Mouse (Mus musculus) brain, adult 2 months (tissue): ENCODE measurements around the gene B3gnt9.
"Not testable (repeated sequence)": the region's sequence is repeated elsewhere in the genome, so short reads cannot be mapped to it uniquely, and the experiment has no call there.

Experiments used
- DNase-seq: peaks from one replicate; pipeline ENCODE4 v3.0.0; 2011; ENCODE audit warnings: low read depth, low spot score

The B3gnt9 gene

GRCm38 (mm10) chr8:105254966-105255350 lies at the start of gene B3gnt9:
B3gnt9 (minus strand) TSS chr8:105255153.
- DNase-seq, result peak; percentile 80

DNA sequence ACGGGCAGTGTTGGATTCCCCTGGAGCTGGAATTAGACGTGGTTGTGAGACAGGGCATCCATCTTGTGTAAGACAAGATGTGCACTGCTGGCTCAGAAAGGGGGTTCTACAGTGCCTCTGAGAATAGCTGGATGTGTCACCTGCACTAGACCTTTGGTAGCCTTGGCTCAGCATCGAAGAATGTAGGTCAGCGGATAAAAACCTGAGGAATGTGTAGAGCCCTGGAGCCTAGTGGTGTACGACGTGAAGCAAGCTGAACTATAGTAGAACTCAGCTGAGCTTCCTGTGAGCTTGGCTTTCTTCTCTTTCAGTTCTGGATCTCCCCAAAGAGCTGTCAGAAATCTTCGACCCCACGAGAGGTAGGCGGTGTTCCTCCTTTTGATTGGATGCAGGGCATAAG lies 48.9 kb upstream of the B3gnt9 start:
- peak; percentile 22 for DNase-seq

DNA sequence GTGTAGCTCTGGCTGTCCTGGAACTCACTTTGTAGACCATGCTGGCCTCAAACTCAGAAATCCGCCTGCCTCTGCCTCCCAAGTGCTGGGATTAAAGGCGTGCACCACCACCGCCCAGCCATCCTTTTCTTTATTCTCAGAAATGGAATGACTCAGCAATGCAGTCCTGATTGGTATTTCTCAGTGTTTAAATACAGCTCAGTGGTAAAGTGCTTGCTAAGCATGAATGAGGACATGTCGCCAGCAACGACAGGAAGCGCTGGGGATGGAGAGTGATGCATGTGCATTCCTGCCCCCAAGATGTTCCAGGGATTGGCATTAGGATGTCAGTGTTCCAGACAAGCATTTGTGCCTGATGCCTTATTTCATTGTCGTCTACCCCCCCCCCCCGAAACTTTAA lies 48.4 kb upstream of the B3gnt9 start:
- peak; percentile 61 for DNase-seq

GRCm38 (mm10) chr8:105299962-105300361 lies 45.0 kb upstream of the B3gnt9 start:
- DNase-seq, result no peak

DNA sequence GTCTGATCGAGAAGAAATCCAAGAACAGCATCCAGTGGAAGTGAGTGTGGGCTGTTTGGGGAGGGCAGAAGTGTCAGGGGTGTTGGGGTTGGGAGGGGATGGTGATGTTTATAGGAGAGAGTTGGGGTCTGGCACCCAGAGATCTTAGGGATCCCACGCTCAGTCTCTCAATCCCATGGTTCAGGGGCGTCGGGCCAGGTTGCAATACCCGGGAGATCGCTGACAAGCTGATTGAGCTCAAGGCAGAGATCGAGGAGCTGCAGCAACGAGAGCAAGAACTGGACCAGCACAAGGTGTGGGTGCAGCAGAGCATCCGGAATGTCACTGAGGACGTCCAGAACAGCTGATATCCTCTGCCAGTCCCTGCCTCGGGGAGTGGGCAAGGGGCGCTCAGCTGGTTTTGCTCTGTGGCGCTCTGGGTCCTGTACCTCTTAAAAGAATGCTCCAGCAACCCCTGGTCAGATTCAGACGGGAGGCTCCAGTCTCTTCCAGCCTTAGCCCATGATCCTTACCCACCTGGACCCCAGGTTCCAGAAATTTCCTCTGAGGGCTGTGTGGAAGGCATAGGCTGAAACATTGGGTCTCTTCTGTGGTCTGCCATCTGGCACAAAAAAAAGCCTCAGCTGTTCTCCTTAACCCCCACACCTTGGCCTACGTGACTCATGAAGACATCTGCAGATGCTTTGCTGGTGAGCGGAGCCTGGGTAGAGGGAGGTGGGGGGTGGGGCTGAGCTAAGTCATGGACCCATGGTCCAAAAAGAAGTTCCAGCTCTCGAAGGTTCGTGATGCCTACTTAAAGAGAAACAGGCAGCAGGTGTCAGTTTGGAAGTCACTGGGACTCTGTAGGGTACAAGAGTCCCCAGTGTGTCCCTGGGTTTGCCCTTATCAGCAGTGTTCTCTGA lies 43.6 kb upstream of the B3gnt9 start:
- no peak for DNase-seq

DNA sequence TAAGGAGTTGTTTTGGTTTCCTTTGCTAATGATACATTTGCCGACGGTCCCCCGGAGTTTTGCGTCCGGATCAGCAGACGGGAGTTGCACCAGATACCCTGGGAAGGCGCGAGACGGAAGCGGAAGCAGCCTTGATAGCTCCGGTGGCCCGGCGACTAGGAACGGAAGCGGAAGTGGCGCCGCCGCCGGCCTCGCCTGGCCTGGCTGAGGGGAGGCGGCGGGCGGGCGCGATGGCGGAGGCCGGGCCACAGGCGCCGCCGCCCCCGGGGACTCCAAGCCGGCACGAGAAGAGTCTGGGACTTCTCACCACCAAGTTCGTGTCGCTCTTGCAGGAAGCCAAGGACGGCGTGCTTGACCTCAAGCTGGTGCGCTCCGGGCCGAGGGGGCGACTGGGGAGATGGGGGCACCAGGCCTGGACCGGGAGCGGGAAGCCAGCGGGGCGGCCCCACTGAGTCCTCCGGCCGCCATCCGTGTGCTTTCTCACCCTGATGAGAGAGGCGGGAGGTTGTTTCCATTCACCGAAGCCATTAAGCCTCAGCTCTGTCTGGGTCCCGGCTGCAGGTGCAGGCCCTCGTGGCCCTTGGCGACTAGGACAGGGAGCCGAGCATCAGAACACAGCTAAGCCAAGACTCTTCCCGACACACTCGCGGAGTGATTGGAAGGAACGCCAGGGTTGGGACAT lies 42.7 kb upstream of the B3gnt9 start, which contains the start of gene E2f4:
E2f4 (plus strand) TSS at position 153 of the 682 bp plus-strand sequence.
- DNase-seq, result peak; percentile 98

- DNase-seq, result no peak
These were observed 41.1 kb upstream of the B3gnt9 start, which contains the start of gene Exoc3l for GRCm38 (mm10) chr8:105295895-105296573. Exoc3l (minus strand) TSS chr8:105296101.

DNA sequence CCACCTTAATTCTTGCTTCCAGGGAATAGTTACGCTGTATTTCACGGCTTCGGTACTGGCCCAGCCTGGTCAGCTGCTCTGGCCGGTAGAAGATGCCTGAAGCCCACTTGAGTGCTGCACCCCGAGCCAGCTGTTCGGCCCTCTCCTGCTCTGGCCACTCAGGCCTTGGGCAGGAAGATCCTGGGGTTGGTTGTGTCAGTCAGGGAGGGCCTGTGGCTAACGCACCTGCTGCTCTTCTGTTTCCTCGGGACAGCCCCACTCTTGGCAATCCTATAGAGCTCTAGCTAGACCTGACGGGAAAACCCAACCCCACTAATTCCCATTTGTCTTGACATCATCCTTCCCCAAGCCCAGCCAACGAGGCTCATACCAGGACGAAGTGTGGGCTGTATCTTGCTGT lies 40.3 kb upstream of the B3gnt9 start:
- no peak for DNase-seq

GRCm38 (mm10) chr8:105294776-105295175 lies 39.8 kb upstream of the B3gnt9 start:
- no peak for DNase-seq

DNA sequence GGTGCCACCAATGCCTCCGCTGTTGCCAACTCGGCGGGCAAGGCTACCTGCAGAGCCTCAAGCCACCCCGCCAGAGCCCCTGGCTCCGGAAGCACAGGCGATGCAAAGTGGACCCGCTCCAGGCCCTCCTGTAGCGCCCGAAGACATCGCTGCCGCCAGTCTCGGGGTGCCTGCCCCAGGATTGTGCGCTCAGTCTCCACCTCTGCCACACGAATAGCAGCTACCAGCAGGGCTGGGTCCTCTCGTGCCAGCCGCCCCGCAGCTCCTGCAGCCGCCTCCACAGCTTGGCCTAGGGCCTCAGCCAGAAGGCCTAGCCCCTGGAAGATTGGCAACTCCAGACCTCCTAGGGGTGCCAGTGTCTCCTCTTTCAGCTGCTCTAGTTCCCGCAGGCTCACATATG lies 38.5 kb upstream of the B3gnt9 start:
- DNase-seq, result peak; percentile 79

GRCm38 (mm10) chr8:105292471-105292870 lies 37.5 kb upstream of the B3gnt9 start:
- DNase-seq, result no peak

DNA sequence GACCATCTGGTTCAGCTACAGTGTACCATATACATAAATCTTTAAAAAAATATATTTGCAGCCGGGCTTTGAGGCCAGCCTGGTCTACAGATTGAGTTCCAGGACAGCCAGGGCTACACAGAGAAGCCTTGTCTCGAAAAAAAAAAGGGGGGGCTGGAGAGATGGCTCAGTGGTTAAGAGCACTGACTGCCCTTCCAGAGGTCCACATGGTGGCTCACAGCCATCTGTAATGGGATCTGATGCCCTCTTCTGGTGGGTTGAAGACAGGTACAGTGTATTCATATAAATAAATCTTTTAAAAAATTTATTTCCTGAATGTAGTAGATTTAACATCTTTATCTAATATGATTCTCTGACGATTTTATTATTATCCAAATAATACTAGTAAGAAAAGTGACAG lies 36.8 kb upstream of the B3gnt9 start:
- not testable (repeated sequence) for DNase-seq

GRCm38 (mm10) chr8:105291364-105291763 lies 36.4 kb upstream of the B3gnt9 start:
- not testable (repeated sequence) for DNase-seq

- DNase-seq, result peak; percentile 91
These were observed 35.8 kb upstream of the B3gnt9 start for GRCm38 (mm10) chr8:105290554-105291314.

- DNase-seq, result peak; percentile 79
These were observed 35.0 kb upstream of the B3gnt9 start, which contains the start of gene 4931428F04Rik for GRCm38 (mm10) chr8:105289805-105290460. 4931428F04Rik (minus strand) TSS chr8:105289864.

DNA sequence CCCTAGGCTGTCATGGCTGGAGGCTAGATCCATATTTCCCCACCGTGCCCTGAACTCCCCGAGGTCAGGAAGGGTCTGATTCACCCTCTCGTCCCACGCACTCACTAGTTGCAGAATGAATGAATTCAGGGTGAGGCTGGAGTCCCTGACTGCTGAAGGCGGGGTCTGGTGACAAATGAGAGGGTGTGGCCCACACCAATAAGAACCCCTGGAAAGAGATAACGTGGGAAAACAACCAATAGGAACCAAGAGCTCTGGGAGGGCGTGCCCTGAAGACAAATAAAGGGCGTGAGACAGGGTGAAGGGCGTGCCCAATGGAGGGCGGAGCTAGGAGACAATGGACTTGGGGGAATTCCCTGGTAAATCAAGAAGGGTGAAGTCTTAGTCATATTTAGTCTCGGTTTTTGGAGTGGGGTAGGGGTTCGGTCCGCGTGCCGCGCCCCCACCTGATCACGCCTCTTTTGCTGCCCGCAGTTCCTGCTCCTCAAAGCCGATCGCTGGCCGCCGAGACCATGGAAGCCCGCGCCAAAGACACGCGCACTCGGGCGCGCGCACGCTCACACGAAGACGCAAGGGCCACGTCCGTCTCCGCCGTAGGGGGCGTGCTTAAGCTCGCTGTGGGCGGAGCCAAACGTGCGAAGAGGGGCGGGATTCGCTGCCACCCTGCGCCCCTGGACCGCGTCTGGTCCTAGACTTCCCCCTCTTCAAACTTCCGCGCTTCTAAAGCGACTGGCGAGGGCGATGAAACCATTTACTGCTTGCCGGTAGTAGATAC lies 34.2 kb upstream of the B3gnt9 start:
- DNase-seq, result peak; percentile 99

- no peak for DNase-seq
These were observed 33.3 kb upstream of the B3gnt9 start for GRCm38 (mm10) chr8:105288231-105288630.

GRCm38 (mm10) chr8:105286907-105287306 lies 32.0 kb upstream of the B3gnt9 start:
- DNase-seq, result no peak

GRCm38 (mm10) chr8:105285514-105285913 lies 30.6 kb upstream of the B3gnt9 start:
- no peak for DNase-seq

- DNase-seq, result peak; percentile 73
These were observed 28.1 kb upstream of the B3gnt9 start for GRCm38 (mm10) chr8:105283074-105283473.
